Mouse (Mus musculus) small intestine, adult 2 months (tissue): ENCODE data around the gene S100a11.
"Not testable (repeated sequence)": the region's sequence is repeated elsewhere in the genome, so short reads cannot be mapped to it uniquely, and the experiment has no call there.

ENCODE experiments used
- CTCF ChIP-seq: fragments of 200-500 bp; IDR thresholded peaks from 2 replicates; pipeline ENCODE4 v1.5.1; 2012; ENCODE audit warnings: low read depth, mild to moderate bottlenecking, control low read depth, inconsistent platforms, low read length, moderate library complexity, mixed read lengths; ENCODE audit not compliant: insufficient replicate concordance, insufficient read length; ENCODE audit errors: extremely low read depth
- POLR2A ChIP-seq: fragments of 200-500 bp; IDR thresholded peaks from 2 replicates; pipeline ENCODE4 v1.6.1; 2012; ENCODE audit warnings: low read depth, mild to moderate bottlenecking, control low read depth, inconsistent platforms, low read length, moderate library complexity

- TF ChIP-seq CTCF, POLR2A: not testable (repeated sequence)
Measured at GRCm38 (mm10) chr3:93544170-93544569, 23.9 kb downstream of the S100a11 start.
